Mouse (Mus musculus) urinary bladder, postnatal 36 days (tissue): ENCODE results near the gene Efs.
A peak's percentile ranks its signal among the peaks of the same experiment; 100 is the strongest.
"Not testable (repeated sequence)": the region's sequence is repeated elsewhere in the genome, so short reads cannot be mapped to it uniquely, and the experiment has no call there.

ENCODE experiments used
- DNase-seq, 2 experiments: peaks; one replicate each; pipeline ENCODE4 v3.0.0; 2022; ENCODE audit warnings: low spot score in 2 of 2, mixed read lengths in 1 of 2

Gene Efs

GRCm38 (mm10) chr14:54948781-54949180, 22.9 kb upstream of the Efs start:
- DNase-seq: no peak

GRCm38 (mm10) chr14:54947008-54947407, 21.1 kb upstream of the Efs start:
- DNase-seq: not testable (repeated sequence)

- no peak for DNase-seq
Measured at GRCm38 (mm10) chr14:54945975-54946704, 20.2 kb upstream of the Efs start.

GRCm38 (mm10) chr14:54944939-54945338, 19.0 kb upstream of the Efs start:
- no peak for DNase-seq

- DNase-seq: no peak
Measured at GRCm38 (mm10) chr14:54943971-54944370, 18.0 kb upstream of the Efs start.

GRCm38 (mm10) chr14:54942479-54942878, 16.6 kb upstream of the Efs start:
- no peak for DNase-seq

- no peak for DNase-seq
Measured at GRCm38 (mm10) chr14:54941024-54941978, 15.4 kb upstream of the Efs start.

- no peak for DNase-seq
Measured at GRCm38 (mm10) chr14:54940176-54940530, 14.2 kb upstream of the Efs start.

- peak; percentile 62 to 67 for DNase-seq
Measured at GRCm38 (mm10) chr14:54939434-54940175, 13.7 kb upstream of the Efs start.

GRCm38 (mm10) chr14:54938431-54939219, 12.7 kb upstream of the Efs start:
- no peak for DNase-seq

GRCm38 (mm10) chr14:54937361-54938182, 11.6 kb upstream of the Efs start:
- DNase-seq: no peak

- no peak for DNase-seq
Measured at GRCm38 (mm10) chr14:54936831-54937160, 10.9 kb upstream of the Efs start.

- no peak for DNase-seq
Measured at GRCm38 (mm10) chr14:54935904-54936830, 10.2 kb upstream of the Efs start, which contains the start of gene Cmtm5. Gene Cmtm5, plus strand, starts transcription at chr14:54936261.

- no peak for DNase-seq
Measured at GRCm38 (mm10) chr14:54932645-54933150, 6.8 kb upstream of the Efs start, which contains the start of gene Il25. Gene Il25, plus strand, starts transcription at chr14:54932695.

GRCm38 (mm10) chr14:54930431-54930830, 4.5 kb upstream of the Efs start:
- no peak for DNase-seq

- no peak for DNase-seq
Measured at GRCm38 (mm10) chr14:54929801-54930200, 3.9 kb upstream of the Efs start.

GRCm38 (mm10) chr14:54927296-54927695, 1.4 kb upstream of the Efs start:
- DNase-seq: no peak

- DNase-seq: peak; percentile 84
Measured at GRCm38 (mm10) chr14:54926401-54927158, 654 bp upstream of the Efs start.
